Mouse (Mus musculus) kidney, embryonic 16.5 days (tissue): ENCODE data around the gene Pcnx. TPM values are rescaled to one million over a fixed set of nuclear protein-coding genes. Genes with fewer than 3 reads are reported as not detected.

Source experiments
- ATAC-seq: fragments of 200-750 bp; cut with Nextera tagmentation; 2 replicates; pipeline ENCODE4 v1.8.0; 2017; ENCODE audit warnings: moderate TSS enrichment; ENCODE audit not compliant: low FRiP score, low TSS enrichment
- H3K27ac ChIP-seq: fragments of 300-500 bp; sonication (generic); 2 replicates; pipeline ENCODE4 v1.5.1; 2014; ENCODE audit warnings: low read length
- H3K27me3 ChIP-seq: fragments of 300-500 bp; sonication (generic); 2 replicates; pipeline ENCODE4 v1.6.1; 2014; ENCODE audit warnings: low read length, control low read depth, mixed read lengths; ENCODE audit not compliant: insufficient read depth
- H3K36me3 ChIP-seq: fragments of 300-500 bp; sonication (generic); 2 replicates; pipeline ENCODE4 v1.6.1; 2014; ENCODE audit warnings: low read length, control low read depth, mixed read lengths; ENCODE audit not compliant: insufficient read depth
- H3K4me1 ChIP-seq: fragments of 300-500 bp; sonication (generic); 2 replicates; pipeline ENCODE4 v1.6.1; 2014; ENCODE audit warnings: low read length, control low read depth, mixed read lengths; ENCODE audit not compliant: insufficient read depth
- H3K4me2 ChIP-seq: fragments of 300-500 bp; sonication (generic); replicated peaks from 2 replicates; pipeline ENCODE4 v1.6.1; 2014; ENCODE audit warnings: low read depth, low read length
- H3K4me3 ChIP-seq: fragments of 300-500 bp; sonication (generic); 2 replicates; pipeline ENCODE4 v1.5.1; 2014; ENCODE audit warnings: mild to moderate bottlenecking, low read length
- H3K9ac ChIP-seq: fragments of 300-500 bp; sonication (generic); replicated peaks from 2 replicates; pipeline ENCODE4 v1.6.1; 2014; ENCODE audit warnings: low read length
- H3K9me3 ChIP-seq: fragments of 300-500 bp; sonication (generic); 2 replicates; pipeline ENCODE4 v1.6.1; 2016; ENCODE audit warnings: low read length, control low read depth
- WGBS: fragments of 180-500 bp; shearing (Covaris S2); extraction: QIAGEN DNeasy Blood & Tissue Kit; methylation state at CpG from one replicate; pipeline ENCODE4 v1.1.7; 2014; 5-methylcytosine and 5-hydroxymethylcytosine counted together
- polyA plus RNA-seq: library from polyadenylated mRNA; unstranded; fragments of >200 nt; fragmentation: Nextera tagmentation; extraction: Ambion mirVana; gene quantifications from 2 replicates; pipeline ENCODE4 v1.2.1, GENCODE M21; 2015

Pcnx gene
- polyA plus RNA-seq: 9.1 and 12.5 TPM in 2 replicates

DNA sequence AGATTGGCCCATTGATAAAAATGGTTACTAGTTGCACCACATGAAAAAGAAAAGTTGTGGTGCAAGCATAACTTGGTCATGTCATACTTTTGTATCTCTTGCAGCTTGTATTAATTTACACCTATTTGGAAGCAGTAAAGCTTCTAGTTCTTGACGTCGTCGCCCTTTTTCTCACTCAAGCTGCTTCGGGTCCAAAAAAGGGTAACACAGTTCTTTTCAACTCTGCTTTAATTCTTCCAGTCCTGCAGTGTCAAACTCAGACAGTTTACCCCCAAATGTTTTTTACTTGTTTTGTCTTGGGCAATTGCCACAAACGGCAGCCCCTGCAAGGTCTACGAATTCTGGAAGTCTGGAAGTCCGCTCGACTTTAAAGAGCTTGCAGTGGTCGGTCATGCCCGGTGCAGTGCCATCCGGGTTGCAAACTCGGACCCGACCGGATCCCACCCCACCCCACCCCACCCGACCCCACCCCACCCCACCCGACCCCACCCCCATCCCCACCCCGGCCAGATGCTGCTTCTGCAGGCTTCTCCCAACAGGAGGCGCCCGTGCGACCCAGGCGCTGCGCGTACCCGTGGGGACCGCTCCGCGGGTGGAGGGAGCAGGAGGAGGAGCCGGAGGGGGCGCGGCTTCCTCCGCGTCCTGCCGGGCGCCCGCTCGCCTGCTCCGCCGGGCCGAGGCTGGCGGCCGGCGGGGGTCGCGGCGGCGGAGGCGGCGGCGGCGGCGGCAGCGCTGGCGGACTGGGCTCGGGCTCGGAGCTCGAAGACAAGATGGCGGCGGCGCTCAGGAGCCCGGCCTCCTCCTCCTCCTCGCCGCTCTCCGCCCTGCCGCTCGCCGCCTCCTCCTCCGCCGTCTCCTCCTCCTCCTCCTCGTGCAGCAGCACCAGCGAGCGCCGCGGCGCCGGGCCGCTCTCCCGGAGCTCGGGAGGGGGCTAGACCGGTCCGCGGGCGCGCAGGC is at the start of gene Pcnx:
Gene Pcnx, plus strand, starts transcription at position 673 of the 957 bp plus-strand sequence.
- Histone ChIP-seq H3K9me3 (no peaks in the 10 kb centered on the region), H3K9ac (peak within 1 kb of the TSS; percentile 98), H3K4me3 (peak within 1 kb of the TSS; percentile 92), H3K27ac (peak within 1 kb of the TSS; percentile 89), H3K27me3 (no peaks in the 10 kb centered on the region), H3K36me3 (no peaks in the 10 kb centered on the region), H3K4me2 (peak within 1 kb of the TSS; percentile 64), H3K4me1 (peaks cover 32% of the 10 kb centered on the region)
- ATAC-seq: peak; percentile 90
- WGBS: 4% methylated on average over 29 of the region's 83 CpGs

- 33% methylated on average over 8 of the region's 8 CpGs for WGBS
- Histone ChIP-seq H3K27me3 (no peaks in the 10 kb centered on the region), H3K9ac (no peak overlapping the region), H3K4me3 (no peak overlapping the region), H3K4me1 (peaks cover 23% of the 10 kb centered on the region), H3K9me3 (no peaks in the 10 kb centered on the region), H3K36me3 (no peaks in the 10 kb centered on the region), H3K4me2 (no peak overlapping the region), H3K27ac (no peak overlapping the region)
- ATAC-seq: no peak
Observed at GRCm38 (mm10) chr12:81810417-81810816, 49.4 kb upstream of the Pcnx start.

DNA sequence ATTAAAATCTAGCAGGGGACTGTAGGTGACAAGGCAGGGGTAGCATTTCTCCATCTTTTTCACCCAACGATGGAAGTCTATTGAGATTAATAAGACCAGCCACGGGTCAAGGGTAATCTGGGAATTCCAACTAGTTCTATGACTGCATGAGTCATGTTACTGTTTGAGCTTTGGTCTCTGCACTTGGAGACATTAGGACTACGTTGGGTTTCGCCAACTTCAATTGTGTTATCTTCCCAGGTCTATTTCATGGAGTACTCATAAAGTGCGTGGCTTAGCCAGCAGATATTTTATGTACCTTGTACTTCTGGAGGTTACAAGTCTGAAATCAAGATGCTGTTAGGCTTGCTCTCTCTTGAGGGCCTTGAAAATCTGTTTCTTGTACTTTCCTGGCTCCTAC is 45.1 kb upstream of the Pcnx start:
- Histone ChIP-seq H3K4me3 (no peak overlapping the region), H3K9ac (no peak overlapping the region), H3K4me1 (peaks cover 15% of the 10 kb centered on the region), H3K27ac (no peak overlapping the region), H3K4me2 (no peak overlapping the region), H3K9me3 (no peaks in the 10 kb centered on the region), H3K27me3 (no peaks in the 10 kb centered on the region), H3K36me3 (no peaks in the 10 kb centered on the region)
- ATAC-seq: no peak
- 88% methylated on average over 5 of the region's 5 CpGs for WGBS

GRCm38 (mm10) chr12:81816330-81817125 is 43.3 kb upstream of the Pcnx start:
- Histone ChIP-seq H3K4me3 (peak overlapping the region; percentile 30), H3K4me2 (peak overlapping the region; percentile 53), H3K27me3 (no peaks in the 10 kb centered on the region), H3K9ac (0 out of 2 replicates have a peak overlapping the region, but pooled peaks have one; percentile 22), H3K27ac (peak overlapping the region; percentile 86), H3K4me1 (peaks cover 15% of the 10 kb centered on the region), H3K9me3 (no peaks in the 10 kb centered on the region), H3K36me3 (no peaks in the 10 kb centered on the region)
- ATAC-seq: peak; percentile 78; the same call in 1 of the 2 replicates
- 18% methylated on average over 10 of the region's 10 CpGs for WGBS

- H3K4me3 ChIP-seq: peak overlapping the region; percentile 30
- no peaks in the 10 kb centered on the region for H3K27me3 ChIP-seq
Observed at GRCm38 (mm10) chr12:81817126-81817505, 42.7 kb upstream of the Pcnx start.

DNA sequence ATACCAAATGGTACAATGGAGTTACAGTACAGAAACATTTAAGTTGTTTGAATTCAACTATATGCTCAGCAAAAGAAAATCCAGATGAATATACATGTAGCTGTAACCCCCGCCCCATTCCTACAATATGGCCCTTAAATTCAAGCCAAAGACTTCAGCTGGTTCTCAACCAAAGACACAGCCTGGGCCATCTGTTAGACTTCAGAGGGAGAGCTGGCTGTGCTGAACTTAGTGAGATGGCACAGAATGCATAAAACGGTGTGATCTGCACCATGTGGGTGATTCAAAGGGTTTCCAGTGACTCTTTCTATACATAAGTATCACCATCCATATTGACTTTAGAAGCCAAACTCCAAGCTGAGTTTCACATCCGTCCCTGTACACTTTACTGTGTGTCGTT is 39.1 kb upstream of the Pcnx start:
- Histone ChIP-seq H3K27me3 (no peaks in the 10 kb centered on the region), H3K4me1 (peaks cover 7% of the 10 kb centered on the region; the same call in 1 of the 2 replicates), H3K27ac (no peak overlapping the region), H3K9ac (no peak overlapping the region), H3K4me2 (no peak overlapping the region), H3K9me3 (no peaks in the 10 kb centered on the region), H3K36me3 (no peaks in the 10 kb centered on the region), H3K4me3 (no peak overlapping the region)
- 86% methylated on average over 4 of the region's 4 CpGs for WGBS
- ATAC-seq: no peak

More at GRCm38 (mm10) chr12:81817126-81817505, 42.7 kb upstream of the Pcnx start:
- H3K36me3 ChIP-seq: no peaks in the 10 kb centered on the region
- H3K4me1 ChIP-seq: peaks cover 15% of the 10 kb centered on the region
- peak overlapping the region; percentile 53 for H3K4me2 ChIP-seq
- H3K27ac ChIP-seq: peak overlapping the region; percentile 86
- peak; percentile 82 for ATAC-seq
- 52% methylated on average over 6 of the region's 6 CpGs for WGBS
- no peaks in the 10 kb centered on the region for H3K9me3 ChIP-seq
- H3K9ac ChIP-seq: no peak overlapping the region

GRCm38 (mm10) chr12:81822176-81822575 is 37.6 kb upstream of the Pcnx start:
- 57% methylated on average over 4 of the region's 4 CpGs for WGBS
- H3K4me3 ChIP-seq: no peak overlapping the region
- H3K9me3 ChIP-seq: no peaks in the 10 kb centered on the region
- no peak for ATAC-seq
- H3K36me3 ChIP-seq: no peaks in the 10 kb centered on the region
- no peak overlapping the region for H3K4me2 ChIP-seq
- no peaks in the 10 kb centered on the region for H3K27me3 ChIP-seq
- H3K9ac ChIP-seq: no peak overlapping the region
- no peaks in the 10 kb centered on the region for H3K4me1 ChIP-seq
- H3K27ac ChIP-seq: no peak overlapping the region

DNA sequence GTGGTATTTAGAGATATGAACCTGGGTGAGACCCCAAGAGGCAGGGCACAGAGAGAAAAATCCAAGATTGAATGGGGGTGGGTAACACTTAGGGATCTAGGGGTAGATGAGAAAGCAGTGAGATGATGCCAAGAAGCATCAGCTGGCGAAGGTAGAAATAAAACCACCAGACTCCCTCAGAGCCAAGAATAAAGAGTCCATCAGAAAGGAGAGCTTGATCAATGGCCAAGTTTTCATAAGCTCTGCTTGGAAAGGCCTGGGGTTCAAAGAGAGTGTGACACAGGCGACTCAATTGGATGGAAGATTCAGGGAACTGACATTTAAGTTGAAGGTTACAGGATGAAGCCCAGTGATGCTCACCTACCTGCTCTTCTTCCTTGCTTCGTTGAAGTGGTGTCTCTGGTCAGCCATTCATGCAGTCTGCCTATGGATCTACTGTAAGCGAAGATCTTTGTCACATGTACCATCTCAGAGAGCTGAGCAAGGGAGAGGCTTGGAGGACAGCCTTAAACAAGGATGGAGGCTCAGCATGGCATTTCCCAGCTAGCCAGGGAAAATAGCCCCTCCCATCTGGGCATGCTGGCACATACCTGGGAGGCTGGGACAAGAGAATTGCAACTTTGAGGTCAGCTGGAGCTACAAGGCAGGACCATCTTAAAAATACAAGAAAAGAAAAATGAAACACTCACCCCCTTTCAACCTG is 36.9 kb upstream of the Pcnx start:
- H3K4me1 ChIP-seq: no peaks in the 10 kb centered on the region
- no peak overlapping the region for H3K9ac ChIP-seq
- ATAC-seq: no peak

DNA sequence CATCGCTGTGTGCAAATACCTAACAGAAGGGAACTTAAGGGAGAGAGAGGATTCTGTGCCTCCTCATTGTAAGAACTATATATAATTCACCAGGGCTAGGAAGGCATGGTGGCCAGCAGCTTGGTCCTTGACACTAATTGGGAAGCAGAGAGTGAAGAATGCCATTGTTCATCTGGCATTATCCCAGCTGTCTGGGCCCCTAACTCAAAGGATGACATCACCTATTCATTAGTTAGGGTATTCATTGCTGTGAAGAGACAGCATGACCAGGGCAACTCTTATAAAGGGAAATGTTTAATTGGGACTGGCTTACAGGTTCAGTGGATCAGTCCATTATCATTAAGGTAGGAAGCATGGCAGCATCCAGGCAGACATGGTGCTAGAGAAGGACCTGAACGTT is 31.5 kb upstream of the Pcnx start:
- Histone ChIP-seq H3K36me3 (no peaks in the 10 kb centered on the region), H3K4me2 (no peak overlapping the region), H3K9me3 (no peaks in the 10 kb centered on the region), H3K4me1 (no peaks in the 10 kb centered on the region; the same call in 1 of the 2 replicates), H3K4me3 (no peak overlapping the region), H3K27ac (no peak overlapping the region), H3K27me3 (no peaks in the 10 kb centered on the region), H3K9ac (no peak overlapping the region)
- 92% methylated on average over 2 of the region's 2 CpGs for WGBS
- no peak for ATAC-seq

More for the DNA sequence above, 36.9 kb upstream of the Pcnx start:
- H3K9me3 ChIP-seq: no peaks in the 10 kb centered on the region
- H3K27ac ChIP-seq: no peak overlapping the region
- no peak overlapping the region for H3K4me3 ChIP-seq
- WGBS: 88% methylated on average over 4 of the region's 4 CpGs
- no peaks in the 10 kb centered on the region for H3K36me3 ChIP-seq
- H3K4me2 ChIP-seq: no peak overlapping the region
- no peaks in the 10 kb centered on the region for H3K27me3 ChIP-seq
